Mouse (Mus musculus): ENCODE results near the gene C2cd2. TPM values are rescaled to one million over a fixed set of nuclear protein-coding genes. Genes with fewer than 3 reads are reported as not detected.
A peak's percentile ranks its signal among the peaks of the same experiment; 100 is the strongest.
"Not testable (repeated sequence)": the region's sequence is repeated elsewhere in the genome, so short reads cannot be mapped to it uniquely, and the experiment has no call there.

Gene C2cd2
- 19.2 and 22.0 TPM in 2 replicates for polyA plus RNA-seq (2014; fragmentation: Nextera tagmentation; extraction: Ambion mirVana)

GRCm38 (mm10) chr16:97962151-97962948 is at the start of gene C2cd2, which contains the start of gene Zbtb21:
Gene C2cd2 (minus strand): TSS chr16:97962598.
Gene Zbtb21 (minus strand): TSS chr16:97962622.
- no peaks in the 10 kb centered on the region for H3K4me1 ChIP-seq (ENCODE audit: control insufficient read depth, insufficient read depth, low read length)
- peak within 1 kb of the TSS; percentile 97 for H3K27ac ChIP-seq (ENCODE audit: low read length)
- no peaks in the 10 kb centered on the region for H3K27me3 ChIP-seq (ENCODE audit: control insufficient read depth, insufficient read depth, low read length)
- H3K4me2 ChIP-seq (replicated peaks; ENCODE audit: low read depth, low read length): peak within 1 kb of the TSS; percentile 70
- H3K9me3 ChIP-seq (ENCODE audit: control insufficient read depth, low read depth, low read length): no peaks in the 10 kb centered on the region
- H3K9ac ChIP-seq (replicated peaks; ENCODE audit: low read depth, low read length): peak within 1 kb of the TSS; percentile 88
- H3K4me3 ChIP-seq (ENCODE audit: low read depth, low read length): peak within 1 kb of the TSS; percentile 80
- ATAC-seq (ENCODE audit: insufficient number of reproducible peaks, insufficient read depth, low FRiP score, low read depth): peak; percentile 98
- under 1% methylated on average over 78 of the region's 78 CpGs for WGBS
- no peaks in the 10 kb centered on the region; the same call in 1 of the 2 replicates for H3K36me3 ChIP-seq (ENCODE audit: control insufficient read depth, insufficient read depth, low read length)

- WGBS: 1% methylated on average over 8 of the region's 8 CpGs
- H3K9me3 ChIP-seq (ENCODE audit: control insufficient read depth, low read depth, low read length): peaks cover 12% of the 10 kb centered on the region; the same call in 1 of the 2 replicates
- not testable (repeated sequence) for H3K27me3 ChIP-seq (ENCODE audit: control insufficient read depth, insufficient read depth, low read length); H3K4me1 ChIP-seq (ENCODE audit: control insufficient read depth, insufficient read depth, low read length); H3K36me3 ChIP-seq (ENCODE audit: control insufficient read depth, insufficient read depth, low read length)
- peak overlapping the region; percentile 50 for H3K4me3 ChIP-seq (ENCODE audit: low read depth, low read length)
- 0 out of 2 replicates have a peak overlapping the region, but pooled peaks have one; percentile 21 for H3K9ac ChIP-seq (replicated peaks; ENCODE audit: low read depth, low read length)
- H3K4me2 ChIP-seq (replicated peaks; ENCODE audit: low read depth, low read length): peak overlapping the region; percentile 57
- peak; percentile 64 for ATAC-seq (ENCODE audit: insufficient number of reproducible peaks, insufficient read depth, low FRiP score, low read depth)
- H3K27ac ChIP-seq (ENCODE audit: low read length): peak overlapping the region; percentile 84
Observed at GRCm38 (mm10) chr16:97997383-97997731, 35.0 kb upstream of the C2cd2 start.

GRCm38 (mm10) chr16:97996616-97997382 is 34.4 kb upstream of the C2cd2 start, which contains the start of gene B230307C23Rik:
Gene B230307C23Rik (plus strand): TSS chr16:97997315.
- WGBS: 3% methylated on average over 22 of the region's 22 CpGs

GRCm38 (mm10) chr16:97995849-97996615 is 33.6 kb upstream of the C2cd2 start:
- Histone ChIP-seq H3K9ac (replicated peaks; ENCODE audit: low read depth, low read length) (peak overlapping the region; percentile 25; the same call in 1 of the 2 replicates), H3K36me3 (ENCODE audit: control insufficient read depth, insufficient read depth, low read length) (no peaks in the 10 kb centered on the region), H3K27me3 (ENCODE audit: control insufficient read depth, insufficient read depth, low read length) (no peaks in the 10 kb centered on the region), H3K4me3 (ENCODE audit: low read depth, low read length) (peak overlapping the region; percentile 50), H3K27ac (ENCODE audit: low read length) (peak overlapping the region; percentile 84; the same call in 1 of the 2 replicates), H3K4me2 (replicated peaks; ENCODE audit: low read depth, low read length) (peak overlapping the region; percentile 57), H3K9me3 (ENCODE audit: control insufficient read depth, low read depth, low read length) (peaks cover 8% of the 10 kb centered on the region; the same call in 1 of the 2 replicates), H3K4me1 (ENCODE audit: control insufficient read depth, insufficient read depth, low read length) (0 out of 2 replicates have a peak, but pooled peaks cover 4% of the 10 kb centered on the region)
- no peak for ATAC-seq (ENCODE audit: insufficient number of reproducible peaks, insufficient read depth, low FRiP score, low read depth)
- 13% methylated on average over 1 of the region's 1 CpGs for WGBS

More at GRCm38 (mm10) chr16:97996616-97997382, 34.4 kb upstream of the C2cd2 start, which contains the start of gene B230307C23Rik:
- Histone ChIP-seq H3K27me3 (ENCODE audit: control insufficient read depth, insufficient read depth, low read length) (no peaks in the 10 kb centered on the region), H3K27ac (ENCODE audit: low read length) (peak within 1 kb of the TSS; percentile 84), H3K4me2 (replicated peaks; ENCODE audit: low read depth, low read length) (peak within 1 kb of the TSS; percentile 57), H3K4me3 (ENCODE audit: low read depth, low read length) (peak within 1 kb of the TSS; percentile 50), H3K36me3 (ENCODE audit: control insufficient read depth, insufficient read depth, low read length) (no peaks in the 10 kb centered on the region), H3K9ac (replicated peaks; ENCODE audit: low read depth, low read length) (peak within 1 kb of the TSS; percentile 25; the same call in 1 of the 2 replicates), H3K9me3 (ENCODE audit: control insufficient read depth, low read depth, low read length) (peaks cover 8% of the 10 kb centered on the region; the same call in 1 of the 2 replicates), H3K4me1 (ENCODE audit: control insufficient read depth, insufficient read depth, low read length) (0 out of 2 replicates have a peak, but pooled peaks cover 4% of the 10 kb centered on the region)
- ATAC-seq (ENCODE audit: insufficient number of reproducible peaks, insufficient read depth, low FRiP score, low read depth): peak; percentile 98

GRCm38 (mm10) chr16:97992477-97992876 is 30.1 kb upstream of the C2cd2 start:
- not testable (repeated sequence) for H3K4me2 ChIP-seq (replicated peaks; ENCODE audit: low read depth, low read length); H3K4me1 ChIP-seq (ENCODE audit: control insufficient read depth, insufficient read depth, low read length); H3K9me3 ChIP-seq (ENCODE audit: control insufficient read depth, low read depth, low read length); H3K4me3 ChIP-seq (ENCODE audit: low read depth, low read length); H3K27me3 ChIP-seq (ENCODE audit: control insufficient read depth, insufficient read depth, low read length); H3K27ac ChIP-seq (ENCODE audit: low read length); H3K36me3 ChIP-seq (ENCODE audit: control insufficient read depth, insufficient read depth, low read length); ATAC-seq (ENCODE audit: insufficient number of reproducible peaks, insufficient read depth, low FRiP score, low read depth); H3K9ac ChIP-seq (replicated peaks; ENCODE audit: low read depth, low read length)
- WGBS: 89% methylated on average over 3 of the region's 3 CpGs

GRCm38 (mm10) chr16:97991517-97991916 is 29.1 kb upstream of the C2cd2 start:
- no peak for ATAC-seq (ENCODE audit: insufficient number of reproducible peaks, insufficient read depth, low FRiP score, low read depth)
- no peaks in the 10 kb centered on the region for H3K4me1 ChIP-seq (ENCODE audit: control insufficient read depth, insufficient read depth, low read length)
- no peak overlapping the region for H3K9ac ChIP-seq (replicated peaks; ENCODE audit: low read depth, low read length)
- no peaks in the 10 kb centered on the region for H3K36me3 ChIP-seq (ENCODE audit: control insufficient read depth, insufficient read depth, low read length)
- no peak overlapping the region for H3K27ac ChIP-seq (ENCODE audit: low read length)
- no peak overlapping the region for H3K4me3 ChIP-seq (ENCODE audit: low read depth, low read length)
- no peak overlapping the region for H3K4me2 ChIP-seq (replicated peaks; ENCODE audit: low read depth, low read length)
- WGBS: 67% methylated on average over 2 of the region's 2 CpGs
- no peaks in the 10 kb centered on the region for H3K27me3 ChIP-seq (ENCODE audit: control insufficient read depth, insufficient read depth, low read length)
- H3K9me3 ChIP-seq (ENCODE audit: control insufficient read depth, low read depth, low read length): no peaks in the 10 kb centered on the region

- Histone ChIP-seq H3K27me3 (ENCODE audit: control insufficient read depth, insufficient read depth, low read length) (no peaks in the 10 kb centered on the region), H3K4me1 (ENCODE audit: control insufficient read depth, insufficient read depth, low read length) (no peaks in the 10 kb centered on the region), H3K36me3 (ENCODE audit: control insufficient read depth, insufficient read depth, low read length) (no peaks in the 10 kb centered on the region), H3K9me3 (ENCODE audit: control insufficient read depth, low read depth, low read length) (no peaks in the 10 kb centered on the region), H3K27ac (ENCODE audit: low read length) (no peak overlapping the region), H3K4me3 (ENCODE audit: low read depth, low read length) (no peak overlapping the region), H3K4me2 (replicated peaks; ENCODE audit: low read depth, low read length) (no peak overlapping the region), H3K9ac (replicated peaks; ENCODE audit: low read depth, low read length) (no peak overlapping the region)
- ATAC-seq (ENCODE audit: insufficient number of reproducible peaks, insufficient read depth, low FRiP score, low read depth): no peak
- 84% methylated on average over 5 of the region's 5 CpGs for WGBS
Observed at GRCm38 (mm10) chr16:97984589-97984988, 22.2 kb upstream of the C2cd2 start.

Measured in stomach, embryonic 14.5 days (tissue).